Mouse (Mus musculus): ENCODE measurements around the gene Syt1.

Gene Syt1

GRCm38 (mm10) chr10:108451516-108451915 is 559.3 kb downstream of the Syt1 start:
- in situ Hi-C loops (cut with MseI, MboI), result loop anchor here (10.0 kb wide), 2 partner anchors 73 to 83 kb away; no protein-coding TSS in a partner anchor

GRCm38 (mm10) chr10:108450401-108450800 is 560.4 kb downstream of the Syt1 start:
- in situ Hi-C loops (cut with MseI, MboI), result loop anchor here (10.0 kb wide), 2 partner anchors 74 to 84 kb away; no protein-coding TSS in a partner anchor

GRCm38 (mm10) chr10:108448421-108448820 is 562.4 kb downstream of the Syt1 start:
- in situ Hi-C loops (cut with MseI, MboI), result loop anchor here in 1 of 2 experiments (5.0 kb wide), 1 partner anchor 156 kb away; no protein-coding TSS in a partner anchor
